Mouse (Mus musculus) liver, embryonic 11.5 days (tissue): ENCODE data around the gene Luc7l3. TPM values are rescaled to one million over a fixed set of nuclear protein-coding genes. Genes with fewer than 3 reads are reported as not detected.

ENCODE experiments used
- ATAC-seq: fragments of 200-750 bp; cut with Nextera tagmentation; replicated peaks from 2 replicates; pipeline ENCODE4 v1.8.0; 2017; ENCODE audit warnings: moderate number of reproducible peaks, mild to moderate bottlenecking, moderate TSS enrichment, moderate library complexity; ENCODE audit not compliant: low FRiP score
- DNase-seq: peaks from one replicate; pipeline ENCODE4 v3.0.0-alpha.2; 2017; ENCODE audit warnings: low spot score
- H3K27ac ChIP-seq: fragments of 300-500 bp; sonication (generic); 2 replicates; pipeline ENCODE4 v1.5.1; 2014; ENCODE audit warnings: mild to moderate bottlenecking, low read depth, low read length, control low read depth
- H3K27me3 ChIP-seq: fragments of 300-500 bp; sonication (generic); replicated peaks from 2 replicates; pipeline ENCODE4 v1.6.1; 2014; ENCODE audit warnings: low read length, mixed read lengths; ENCODE audit not compliant: control insufficient read depth, insufficient read depth
- H3K36me3 ChIP-seq: fragments of 300-500 bp; sonication (generic); 2 replicates; pipeline ENCODE4 v1.6.1; 2014; ENCODE audit warnings: mild to moderate bottlenecking, low read length, moderate library complexity, mixed read lengths; ENCODE audit not compliant: control insufficient read depth, insufficient read depth
- H3K4me1 ChIP-seq: fragments of 300-500 bp; sonication (generic); replicated peaks from 2 replicates; pipeline ENCODE4 v1.6.1; 2014; ENCODE audit warnings: low read length, mixed read lengths; ENCODE audit not compliant: control insufficient read depth, insufficient read depth
- H3K4me2 ChIP-seq: fragments of 300-500 bp; sonication (generic); 2 replicates; pipeline ENCODE4 v1.6.1; 2014; ENCODE audit warnings: mild to moderate bottlenecking, control low read depth, moderate library complexity
- H3K4me3 ChIP-seq: fragments of 300-500 bp; sonication (generic); 2 replicates; pipeline ENCODE4 v1.5.1; 2014; ENCODE audit warnings: low read depth, low read length, control low read depth
- H3K9ac ChIP-seq: fragments of 300-500 bp; sonication (generic); 2 replicates; pipeline ENCODE4 v1.6.1; 2014; ENCODE audit warnings: low read depth, low read length, control low read depth
- H3K9me3 ChIP-seq: fragments of 300-500 bp; sonication (generic); 2 replicates; pipeline ENCODE4 v1.6.1; 2016; ENCODE audit warnings: low read length, inconsistent platforms, mixed read lengths; ENCODE audit not compliant: control insufficient read depth
- WGBS: fragments of 180-500 bp; shearing (Covaris S2); extraction: QIAGEN DNeasy Blood & Tissue Kit; methylation state at CpG from one replicate; pipeline ENCODE4 v1.1.7; 2014; 5-methylcytosine and 5-hydroxymethylcytosine counted together
- polyA plus RNA-seq: library from polyadenylated mRNA; unstranded; fragments of >200 nt; fragmentation: Nextera tagmentation; extraction: Ambion mirVana; gene quantifications from 2 replicates; pipeline ENCODE4 v1.2.1, GENCODE M21; 2014

Gene Luc7l3
- polyA plus RNA-seq, 1 experiment from 2014 or later = 97.6 TPM

- H3K36me3 ChIP-seq = peaks cover 2% of the 10 kb centered on the region; the same call in 1 of the 2 replicates
- WGBS = 60% methylated on average over 13 of the region's 13 CpGs
- no peak for ATAC-seq
- H3K27me3 ChIP-seq = peaks cover 7% of the 10 kb centered on the region
- H3K27ac ChIP-seq = no peak overlapping the region
- H3K9ac ChIP-seq = no peak overlapping the region
- H3K9me3 ChIP-seq = no peaks in the 10 kb centered on the region
- H3K4me1 ChIP-seq = peaks cover 15% of the 10 kb centered on the region
- 0 out of 2 replicates have a peak overlapping the region, but pooled peaks have one; percentile 11 for H3K4me2 ChIP-seq
- no peak overlapping the region for H3K4me3 ChIP-seq
- no peak for DNase-seq
Measured at GRCm38 (mm10) chr11:94342114-94342905, 20.5 kb upstream of the Luc7l3 start.

- Histone ChIP-seq H3K27ac (no peak overlapping the region), H3K9me3 (no peaks in the 10 kb centered on the region), H3K36me3 (peaks cover 2% of the 10 kb centered on the region; the same call in 1 of the 2 replicates), H3K4me2 (no peak overlapping the region), H3K4me3 (no peak overlapping the region), H3K9ac (no peak overlapping the region), H3K27me3 (peaks cover 7% of the 10 kb centered on the region), H3K4me1 (peaks cover 15% of the 10 kb centered on the region)
- WGBS = 70% methylated on average over 10 of the region's 10 CpGs
- DNase-seq = no peak
- no peak for ATAC-seq
Measured at GRCm38 (mm10) chr11:94340948-94341933, 19.5 kb upstream of the Luc7l3 start.

GRCm38 (mm10) chr11:94339732-94340585 is 18.2 kb upstream of the Luc7l3 start:
- ATAC-seq = peak; percentile 71
- H3K9me3 ChIP-seq = no peaks in the 10 kb centered on the region
- WGBS = 64% methylated on average over 18 of the region's 18 CpGs
- no peak overlapping the region for H3K9ac ChIP-seq
- H3K4me1 ChIP-seq = peaks cover 15% of the 10 kb centered on the region
- peaks cover 6% of the 10 kb centered on the region for H3K36me3 ChIP-seq
- no peak overlapping the region for H3K27ac ChIP-seq
- no peak for DNase-seq
- H3K4me3 ChIP-seq = no peak overlapping the region
- H3K27me3 ChIP-seq = no peaks in the 10 kb centered on the region
- H3K4me2 ChIP-seq = no peak overlapping the region

- ATAC-seq (no peak), DNase-seq (no peak)
- WGBS = 86% methylated on average over 2 of the region's 2 CpGs
- no peaks in the 10 kb centered on the region for H3K9me3 ChIP-seq
- H3K4me1 ChIP-seq = peaks cover 24% of the 10 kb centered on the region
- H3K4me3 ChIP-seq = no peak overlapping the region
- H3K27ac ChIP-seq = no peak overlapping the region
- no peaks in the 10 kb centered on the region for H3K27me3 ChIP-seq
- peaks cover 6% of the 10 kb centered on the region for H3K36me3 ChIP-seq
- no peak overlapping the region for H3K4me2 ChIP-seq
- H3K9ac ChIP-seq = no peak overlapping the region
Measured at GRCm38 (mm10) chr11:94338347-94338746, 16.6 kb upstream of the Luc7l3 start.

- no peak for DNase-seq
- H3K4me1 ChIP-seq = peaks cover 9% of the 10 kb centered on the region; the same call in 1 of the 2 replicates
- no peak overlapping the region for H3K9ac ChIP-seq
- H3K4me3 ChIP-seq = no peak overlapping the region
- H3K4me2 ChIP-seq = no peak overlapping the region
- H3K27me3 ChIP-seq = no peaks in the 10 kb centered on the region
- no peaks in the 10 kb centered on the region for H3K9me3 ChIP-seq
- peaks cover 6% of the 10 kb centered on the region for H3K36me3 ChIP-seq
- ATAC-seq = no peak
- no peak overlapping the region for H3K27ac ChIP-seq
Measured at GRCm38 (mm10) chr11:94336551-94336950, 14.8 kb upstream of the Luc7l3 start.

- Histone ChIP-seq H3K9me3 (no peaks in the 10 kb centered on the region), H3K27ac (peak overlapping the region; percentile 39; the same call in 1 of the 2 replicates), H3K4me3 (no peak overlapping the region), H3K9ac (no peak overlapping the region), H3K27me3 (no peaks in the 10 kb centered on the region), H3K4me2 (peak overlapping the region; percentile 45), H3K4me1 (peaks cover 9% of the 10 kb centered on the region; the same call in 1 of the 2 replicates), H3K36me3 (peaks cover 6% of the 10 kb centered on the region)
- 78% methylated on average over 8 of the region's 8 CpGs for WGBS
- DNase-seq (no peak), ATAC-seq (peak; percentile 95)
Measured at GRCm38 (mm10) chr11:94334386-94334968, 12.7 kb upstream of the Luc7l3 start.

GRCm38 (mm10) chr11:94332726-94333125 is 10.9 kb upstream of the Luc7l3 start:
- Histone ChIP-seq H3K27me3 (no peaks in the 10 kb centered on the region), H3K4me3 (no peak overlapping the region), H3K36me3 (peaks cover 4% of the 10 kb centered on the region; the same call in 1 of the 2 replicates), H3K27ac (no peak overlapping the region), H3K9me3 (no peaks in the 10 kb centered on the region), H3K9ac (no peak overlapping the region), H3K4me1 (peaks cover 9% of the 10 kb centered on the region; the same call in 1 of the 2 replicates), H3K4me2 (no peak overlapping the region)
- DNase-seq (no peak), ATAC-seq (no peak)
- 89% methylated on average over 6 of the region's 6 CpGs for WGBS
